Mouse (Mus musculus) left cerebral cortex, postnatal 10 days (tissue): Measurements from ENCODE around the gene Npas1. TPM values are rescaled to one million over a fixed set of nuclear protein-coding genes. Genes with fewer than 3 reads are reported as not detected.

Source experiments
- DNase-seq, 2 experiments: peaks; one replicate each; pipeline ENCODE4 v3.0.0; 2021 to 2022; ENCODE audit warnings: low spot score in 2 of 2, mixed read lengths in 1 of 2; ENCODE audit errors: extremely low spot score in 1 of 2
- intact Hi-C: fragments of 180-260 bp; cut with DNase I; formaldehyde crosslinking; loops from one replicate; pipeline ENCODE4 v1.15.1; 2025
- total RNA-seq, 2 experiments: library from RNA; stranded (reverse); gene quantifications; 2 replicates each; pipeline ENCODE4 v1.2.3; 2021

Npas1 gene
- total RNA-seq, 2 experiments from 2014 or later, result 14.6 to 15.0 TPM

- no peak for DNase-seq
- intact Hi-C loops, result no loop called here
These were observed 44.1 kb downstream of the Npas1 start for GRCm38 (mm10) chr7:16433352-16433971.

- intact Hi-C loops, result loop anchor here (2.0 kb wide), 1 partner anchor 29 kb away; no protein-coding TSS in a partner anchor
These were observed 51.3 kb downstream of the Npas1 start for GRCm38 (mm10) chr7:16426129-16426729.

GRCm38 (mm10) chr7:16425721-16426120 lies 51.8 kb downstream of the Npas1 start:
- no peak for DNase-seq
- intact Hi-C loops, result loop anchor here (2.0 kb wide), 1 partner anchor 29 kb away; no protein-coding TSS in a partner anchor

More at GRCm38 (mm10) chr7:16426129-16426729, 51.3 kb downstream of the Npas1 start:
- DNase-seq, result peak; percentile 23 to 87

GRCm38 (mm10) chr7:16423731-16424130 lies 53.8 kb downstream of the Npas1 start:
- DNase-seq, result no peak
- intact Hi-C loops, result no loop called here

GRCm38 (mm10) chr7:16422222-16422856 lies 55.2 kb downstream of the Npas1 start:
- DNase-seq, result no peak
- intact Hi-C loops, result no loop called here

- intact Hi-C loops, result no loop called here
- DNase-seq, result no peak
These were observed 56.9 kb downstream of the Npas1 start for GRCm38 (mm10) chr7:16420493-16421118.

GRCm38 (mm10) chr7:16418713-16419112 lies 58.8 kb downstream of the Npas1 start:
- DNase-seq, result no peak
- intact Hi-C loops, result no loop called here

GRCm38 (mm10) chr7:16417141-16417771 lies 60.3 kb downstream of the Npas1 start:
- intact Hi-C loops, result no loop called here
- no peak for DNase-seq

GRCm38 (mm10) chr7:16415426-16415825 lies 62.1 kb downstream of the Npas1 start:
- DNase-seq, result no peak
- intact Hi-C loops, result no loop called here

GRCm38 (mm10) chr7:16412930-16413329 lies 64.6 kb downstream of the Npas1 start:
- DNase-seq, result no peak
- intact Hi-C loops, result no loop called here

GRCm38 (mm10) chr7:16412220-16412896 lies 65.2 kb downstream of the Npas1 start:
- intact Hi-C loops, result no loop called here
- no peak for DNase-seq

GRCm38 (mm10) chr7:16411100-16411499 lies 66.4 kb downstream of the Npas1 start:
- no peak for DNase-seq
- intact Hi-C loops, result no loop called here

GRCm38 (mm10) chr7:16406978-16407377 lies 70.5 kb downstream of the Npas1 start:
- intact Hi-C loops, result loop anchor here (10.0 kb wide), 1 partner anchor 328 kb away; the partner anchor contains the start of gene Ap2s1
- no peak for DNase-seq

Other genes with a start within 250 kb of the Npas1 start
- gene C5ar2, start 233.6 kb downstream of the Npas1 start, total RNA-seq, result under 1 TPM; 0.53 to 0.79 TPM
- under 1 TPM; 0.71 to 0.83 TPM for gene C5ar1, start 218.2 kb downstream of the Npas1 start, total RNA-seq
- 10 to 100 TPM; 33.0 to 35.6 TPM for gene Inafm1, start 204.1 kb downstream of the Npas1 start, total RNA-seq
- 10 to 100 TPM; 85.5 to 89.0 TPM for gene Ccdc9, start 190.9 kb downstream of the Npas1 start, total RNA-seq
- gene Bbc3, start 169.3 kb downstream of the Npas1 start, total RNA-seq, result 10 to 100 TPM; 30.1 to 34.6 TPM
- 100 to 1,000 TPM; 114 to 118 TPM for gene Sae1, start 89.9 kb downstream of the Npas1 start, total RNA-seq
- 10 to 100 TPM; 54.3 to 57.2 TPM for gene Zc3h4, start 76.8 kb downstream of the Npas1 start, total RNA-seq
- 10 to 100 TPM; 96.3 to 98.3 TPM for gene Tmem160, start 24.9 kb downstream of the Npas1 start, total RNA-seq
- 100 to 1,000 TPM; 145 to 147 TPM for gene Arhgap35, start 137.3 kb upstream of the Npas1 start, total RNA-seq
- gene Ceacam15, start 198.0 kb upstream of the Npas1 start, total RNA-seq, result not detected
- gene Ceacam9, start 244.2 kb upstream of the Npas1 start, total RNA-seq, result not detected